Mouse (Mus musculus) heart, postnatal 0 days (tissue): ENCODE data around the gene Comp.

Experiments
- CTCF ChIP-seq: IDR thresholded peaks from 2 replicates; pipeline ENCODE4 v1.5.1; 2016; ENCODE audit warnings: antibody characterized with exemption, control low read depth, low read depth
- EP300 ChIP-seq: IDR thresholded peaks from 2 replicates; pipeline ENCODE4 v1.6.1; 2016; ENCODE audit warnings: antibody characterized with exemption, low read depth

GRCm38 (mm10) chr8:70361484-70362032 lies 11.8 kb upstream of the Comp start:
- TF ChIP-seq CTCF (no peak), EP300 (no peak)
